Mouse (Mus musculus): ENCODE data around the gene Vwa5b1. TPM values are rescaled to one million over a fixed set of nuclear protein-coding genes. Genes with fewer than 3 reads are reported as not detected.

The Vwa5b1 gene
- 0.14 and 0.18 TPM in 2 replicates for polyA plus RNA-seq (2016; fragmentation: Nextera tagmentation; extraction: Ambion mirVana)

DNA sequence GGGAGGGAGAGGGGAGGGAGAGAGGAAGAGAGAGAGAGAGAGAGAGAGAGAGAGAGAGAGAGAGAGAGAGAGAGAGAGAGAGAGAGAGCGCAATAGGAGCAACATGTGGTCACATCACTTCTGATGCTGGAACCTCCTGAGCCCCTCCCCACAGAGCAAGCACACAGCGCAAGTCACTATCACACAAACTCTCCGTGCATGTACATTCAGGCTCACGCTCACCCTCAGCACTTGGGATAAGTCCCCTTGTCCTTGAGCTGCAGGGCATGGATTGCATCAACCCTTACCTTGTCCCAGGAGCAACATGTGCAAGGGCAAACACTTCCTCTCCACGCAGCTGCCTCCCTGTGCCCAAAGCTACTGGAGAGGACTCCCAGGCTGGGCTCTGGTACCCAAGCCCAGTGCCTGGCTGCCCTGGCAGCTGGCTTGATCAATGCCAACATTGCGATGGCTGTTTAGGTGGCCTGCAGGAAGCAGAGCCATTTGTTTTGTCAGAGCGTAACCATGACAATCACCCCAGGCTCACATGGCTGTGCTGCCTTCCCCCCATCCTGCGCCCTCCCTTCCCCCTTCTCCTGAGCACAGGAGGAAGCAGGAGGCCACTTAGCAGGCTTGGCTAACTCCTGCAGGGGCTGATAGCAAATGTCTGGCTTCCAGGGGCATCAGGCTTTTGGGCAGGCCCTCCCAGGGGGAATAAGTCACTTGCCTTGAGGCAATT lies at the start of gene Vwa5b1:
Gene Vwa5b1, minus strand, starts transcription at position 457 of the 718 bp plus-strand sequence.
- no peaks in the 10 kb centered on the region for H3K27me3 ChIP-seq (ENCODE audit: low read depth, poor library complexity, severe bottlenecking)
- WGBS = 22% methylated on average over 8 of the region's 8 CpGs
- 0 out of 2 replicates have a peak within 1 kb of the TSS, but pooled peaks have one; percentile 15 for H3K4me3 ChIP-seq
- no peaks in the 10 kb centered on the region for H3K9me3 ChIP-seq (replicated peaks)
- no peaks in the 10 kb centered on the region for H3K36me3 ChIP-seq
- H3K27ac ChIP-seq = peak within 1 kb of the TSS; percentile 30; the same call in 1 of the 2 replicates
- peaks cover 22% of the 10 kb centered on the region for H3K4me1 ChIP-seq
- peak; percentile 51 for DNase-seq (ENCODE audit: low spot score)

DNA sequence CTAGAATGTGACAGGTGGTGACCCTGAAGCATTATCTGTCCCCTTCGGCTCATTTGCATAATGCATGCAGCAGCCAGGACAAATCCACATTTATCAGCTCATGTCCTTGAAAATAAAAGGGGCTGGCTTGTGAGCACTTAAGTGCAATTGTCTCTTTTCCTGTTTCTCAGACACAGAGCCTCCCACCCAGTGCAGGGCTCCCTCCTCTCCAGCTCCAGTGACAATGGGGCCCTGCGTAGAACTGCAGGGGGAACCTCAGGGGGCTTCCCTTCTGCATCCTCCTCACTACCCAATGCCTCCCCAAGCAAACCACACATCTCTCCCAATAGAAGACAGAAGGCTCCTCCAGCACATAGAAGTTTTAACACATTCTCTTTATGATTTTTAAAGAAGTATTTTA lies 47.1 kb upstream of the Vwa5b1 start:
- 78% methylated on average over 2 of the region's 2 CpGs for WGBS
- H3K27me3 ChIP-seq (ENCODE audit: low read depth, poor library complexity, severe bottlenecking) = peaks cover 40% of the 10 kb centered on the region
- H3K4me3 ChIP-seq = no peak overlapping the region
- no peak overlapping the region for H3K27ac ChIP-seq
- DNase-seq (ENCODE audit: low spot score) = no peak
- no peaks in the 10 kb centered on the region for H3K36me3 ChIP-seq
- peaks cover 5% of the 10 kb centered on the region; the same call in 1 of the 2 replicates for H3K4me1 ChIP-seq
- no peaks in the 10 kb centered on the region for H3K9me3 ChIP-seq (replicated peaks)

DNA sequence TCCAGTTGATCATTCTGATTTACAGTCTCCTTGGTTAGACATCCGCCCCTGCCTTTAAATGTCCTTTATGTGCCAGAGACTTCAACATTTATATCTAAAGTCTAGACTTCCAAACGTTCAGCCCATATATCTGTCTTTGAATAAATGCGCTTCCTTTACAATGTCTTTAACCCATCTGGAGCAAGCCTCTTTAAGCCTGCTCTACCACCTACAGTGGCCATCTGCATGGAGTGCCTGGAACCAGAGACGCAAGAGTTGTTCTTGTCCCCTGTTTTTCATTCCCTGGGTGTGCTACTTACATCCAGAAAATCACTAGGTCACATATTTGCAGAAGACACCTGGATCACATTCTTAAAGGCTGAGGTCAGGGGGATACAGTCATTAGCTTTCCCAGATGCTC lies 44.4 kb upstream of the Vwa5b1 start:
- peaks cover 20% of the 10 kb centered on the region; the same call in 1 of the 2 replicates for H3K27me3 ChIP-seq (ENCODE audit: low read depth, poor library complexity, severe bottlenecking)
- 76% methylated on average over 4 of the region's 4 CpGs for whole genome bisulfite sequencing
- no peak overlapping the region for H3K27ac ChIP-seq
- peaks cover 8% of the 10 kb centered on the region; the same call in 1 of the 2 replicates for H3K4me1 ChIP-seq
- DNase-seq (ENCODE audit: low spot score) = no peak
- H3K36me3 ChIP-seq = no peaks in the 10 kb centered on the region
- H3K4me3 ChIP-seq = no peak overlapping the region
- H3K9me3 ChIP-seq (replicated peaks) = no peaks in the 10 kb centered on the region

DNA sequence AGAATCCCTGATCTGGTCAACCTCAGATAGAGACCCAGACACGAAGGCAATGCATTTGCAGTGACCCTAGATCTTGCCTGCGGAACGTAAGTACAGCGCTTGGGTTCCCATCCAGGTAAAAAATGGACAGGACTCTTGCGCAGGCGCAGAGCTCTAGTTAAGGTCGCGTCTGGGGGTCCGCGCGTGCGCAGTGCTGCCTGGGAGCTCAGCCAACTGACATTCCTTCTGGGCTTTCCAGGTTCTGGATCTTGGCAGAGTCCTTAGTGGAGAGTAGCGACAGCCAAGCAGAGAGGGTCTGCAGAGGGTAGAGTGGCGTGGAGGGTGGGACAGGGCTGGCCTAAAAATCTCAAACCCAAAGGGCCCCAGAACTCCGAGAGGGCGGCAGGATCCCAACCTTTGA lies 41.9 kb upstream of the Vwa5b1 start:
- DNase-seq (ENCODE audit: low spot score) = peak; percentile 57
- Histone ChIP-seq H3K27ac (no peak overlapping the region), H3K4me1 (0 out of 2 replicates have a peak, but pooled peaks cover 4% of the 10 kb centered on the region), H3K4me3 (no peak overlapping the region), H3K27me3 (ENCODE audit: low read depth, poor library complexity, severe bottlenecking) (peaks cover 13% of the 10 kb centered on the region; the same call in 1 of the 2 replicates), H3K36me3 (no peaks in the 10 kb centered on the region), H3K9me3 (replicated peaks) (no peaks in the 10 kb centered on the region)
- WGBS = 22% methylated on average over 16 of the region's 16 CpGs

DNA sequence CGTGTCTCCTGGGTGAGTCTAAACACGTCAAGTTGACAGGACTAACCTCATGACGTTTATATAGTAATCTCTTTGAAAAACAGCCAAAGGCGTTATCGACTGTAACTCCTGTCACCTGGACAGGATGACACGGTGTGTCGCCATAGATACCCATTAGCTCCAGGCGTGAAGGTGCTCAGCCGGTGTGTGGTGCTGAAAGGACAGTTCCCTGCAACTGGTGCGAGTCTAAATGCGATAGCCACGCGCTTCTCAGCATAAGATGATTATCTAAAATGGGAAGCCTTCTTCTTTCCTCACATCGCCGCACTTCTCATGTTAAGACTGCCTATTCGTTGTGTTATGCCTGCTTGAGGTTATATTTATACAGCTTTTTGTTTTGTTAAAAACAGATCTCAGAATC lies 40.8 kb upstream of the Vwa5b1 start:
- peak; percentile 78 for DNase-seq (ENCODE audit: low spot score)
- 14% methylated on average over 16 of the region's 16 CpGs for WGBS
- Histone ChIP-seq H3K4me1 (0 out of 2 replicates have a peak, but pooled peaks cover 4% of the 10 kb centered on the region), H3K4me3 (no peak overlapping the region), H3K27ac (no peak overlapping the region), H3K9me3 (replicated peaks) (no peaks in the 10 kb centered on the region), H3K27me3 (ENCODE audit: low read depth, poor library complexity, severe bottlenecking) (peaks cover 13% of the 10 kb centered on the region; the same call in 1 of the 2 replicates), H3K36me3 (no peaks in the 10 kb centered on the region)

DNA sequence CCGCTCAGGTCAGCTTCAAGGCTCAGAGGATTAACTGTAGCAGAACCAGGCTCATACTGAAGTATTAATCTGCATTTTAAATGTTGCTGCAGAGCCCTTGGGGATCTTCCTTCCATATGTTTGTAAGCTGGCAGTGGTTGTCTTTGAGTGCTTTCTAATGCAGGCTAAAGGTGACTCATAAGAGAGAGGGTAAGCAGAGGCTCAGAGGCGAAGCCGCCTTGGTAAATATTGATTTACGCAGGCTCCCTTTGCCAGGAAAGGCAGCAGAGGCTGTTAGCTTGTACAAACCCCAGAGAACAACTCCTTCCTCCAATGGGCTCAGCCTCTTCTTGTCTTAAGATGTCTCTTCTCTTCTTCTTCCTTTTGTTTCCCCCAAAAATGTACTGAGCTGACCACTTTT lies 36.5 kb upstream of the Vwa5b1 start:
- DNase-seq (ENCODE audit: low spot score) = no peak
- 84% methylated on average over 4 of the region's 4 CpGs for WGBS
- H3K4me1 ChIP-seq = no peaks in the 10 kb centered on the region
- H3K9me3 ChIP-seq (replicated peaks) = no peaks in the 10 kb centered on the region
- no peak overlapping the region for H3K4me3 ChIP-seq
- H3K27ac ChIP-seq = no peak overlapping the region
- H3K27me3 ChIP-seq (ENCODE audit: low read depth, poor library complexity, severe bottlenecking) = no peaks in the 10 kb centered on the region
- no peaks in the 10 kb centered on the region for H3K36me3 ChIP-seq

DNA sequence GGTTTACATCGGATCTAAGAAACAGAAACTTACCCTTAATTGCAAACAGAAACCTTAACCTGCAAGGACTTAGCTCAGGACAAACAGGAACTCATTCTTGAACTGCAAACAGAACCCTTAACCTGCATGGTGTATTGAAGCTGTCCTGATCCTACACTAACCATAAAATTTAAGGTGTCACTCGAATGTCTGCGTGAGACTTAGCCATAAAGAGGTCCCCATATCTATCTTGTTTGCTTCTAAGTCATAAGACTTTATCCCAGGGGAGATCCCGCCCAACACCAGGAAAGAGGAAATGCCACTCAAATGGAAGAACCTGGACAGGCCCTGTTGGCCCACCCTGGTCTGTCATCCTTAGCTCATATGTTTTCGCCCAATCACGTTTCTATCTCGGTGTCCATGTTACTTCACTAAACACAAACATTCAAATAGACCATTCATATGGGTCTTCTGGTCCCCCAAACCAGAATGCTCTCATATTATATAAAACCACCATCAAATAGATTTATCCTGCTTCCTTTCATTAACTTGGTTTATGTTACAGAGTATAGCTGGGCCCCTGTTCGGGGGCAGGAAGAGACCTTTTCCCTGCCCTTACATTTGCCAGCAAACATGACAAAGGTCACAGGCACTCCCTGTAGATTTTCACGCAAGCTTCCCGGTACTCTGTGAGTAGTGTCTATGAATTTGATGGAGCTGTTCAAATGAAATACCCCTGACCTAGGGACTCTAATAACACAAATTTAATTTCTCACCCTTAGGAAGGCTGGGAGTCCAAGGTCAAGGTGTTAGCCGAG lies 34.6 kb upstream of the Vwa5b1 start:
- no peak for DNase-seq (ENCODE audit: low spot score)
- Histone ChIP-seq H3K27ac (no peak overlapping the region), H3K4me3 (no peak overlapping the region), H3K4me1 (no peaks in the 10 kb centered on the region), H3K27me3 (ENCODE audit: low read depth, poor library complexity, severe bottlenecking) (peaks cover 9% of the 10 kb centered on the region; the same call in 1 of the 2 replicates), H3K36me3 (no peaks in the 10 kb centered on the region), H3K9me3 (replicated peaks) (no peaks in the 10 kb centered on the region)
- WGBS = 84% methylated on average over 11 of the region's 11 CpGs

DNA sequence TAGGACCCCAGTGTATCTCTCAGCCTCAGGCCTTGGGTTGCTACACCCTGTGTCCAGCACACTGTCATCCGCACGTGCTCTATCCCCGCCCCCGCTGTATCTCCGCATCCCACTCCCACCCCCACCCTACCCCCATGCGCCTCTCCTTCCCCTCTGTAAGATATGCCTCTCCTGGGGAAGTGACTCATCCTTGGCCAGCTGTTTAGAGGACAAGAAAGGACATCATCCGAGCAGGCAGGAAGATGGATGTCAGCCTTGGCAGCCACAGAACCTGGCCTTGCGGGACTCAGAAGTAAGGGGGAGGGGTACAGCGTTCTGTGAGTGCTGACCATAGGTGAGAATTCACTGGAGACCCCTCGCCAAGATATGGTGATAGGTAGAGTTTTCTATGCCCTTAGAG lies 30.8 kb upstream of the Vwa5b1 start:
- no peak for DNase-seq (ENCODE audit: low spot score)
- Histone ChIP-seq H3K9me3 (replicated peaks) (no peaks in the 10 kb centered on the region), H3K36me3 (no peaks in the 10 kb centered on the region), H3K27ac (no peak overlapping the region), H3K27me3 (ENCODE audit: low read depth, poor library complexity, severe bottlenecking) (peaks cover 9% of the 10 kb centered on the region; the same call in 1 of the 2 replicates), H3K4me3 (no peak overlapping the region), H3K4me1 (0 out of 2 replicates have a peak, but pooled peaks cover 3% of the 10 kb centered on the region)
- WGBS = 70% methylated on average over 10 of the region's 10 CpGs

DNA sequence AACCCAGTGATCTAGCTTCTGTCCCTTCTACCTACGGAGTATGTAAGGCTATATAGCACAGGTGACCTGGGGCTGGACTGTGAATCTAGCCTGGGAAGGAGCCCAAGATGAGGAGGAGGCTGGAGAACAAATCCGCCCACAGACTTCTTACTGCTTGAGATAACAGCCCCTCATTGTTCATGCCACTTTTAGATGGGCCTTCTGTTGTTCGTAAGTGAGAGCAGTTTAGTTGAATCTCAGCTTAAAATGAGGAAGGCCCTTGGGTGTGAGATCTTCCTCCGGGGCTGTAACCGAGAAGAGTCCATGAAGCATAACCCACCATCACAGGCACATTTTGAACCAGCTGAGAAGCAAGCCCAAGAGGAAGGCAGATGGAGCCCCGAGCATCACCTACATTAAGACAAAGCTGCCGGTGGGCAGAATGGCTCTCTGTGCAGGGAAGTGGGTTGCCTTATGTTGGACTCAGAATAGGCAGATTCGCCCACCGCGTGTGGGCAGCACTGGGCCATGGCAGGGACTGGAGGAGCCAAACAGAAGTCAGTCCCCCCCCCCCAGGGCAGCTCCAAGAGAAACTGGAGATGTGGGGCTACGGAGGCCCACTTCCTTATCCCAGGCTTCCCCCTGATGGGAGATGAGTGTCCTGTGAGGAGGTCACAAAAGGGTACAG lies 24.4 kb upstream of the Vwa5b1 start:
- Histone ChIP-seq H3K36me3 (no peaks in the 10 kb centered on the region), H3K27ac (no peak overlapping the region), H3K9me3 (replicated peaks) (no peaks in the 10 kb centered on the region), H3K4me1 (0 out of 2 replicates have a peak, but pooled peaks cover 3% of the 10 kb centered on the region), H3K27me3 (ENCODE audit: low read depth, poor library complexity, severe bottlenecking) (no peaks in the 10 kb centered on the region), H3K4me3 (no peak overlapping the region)
- DNase-seq (ENCODE audit: low spot score) = no peak
- WGBS = 83% methylated on average over 11 of the region's 11 CpGs

DNA sequence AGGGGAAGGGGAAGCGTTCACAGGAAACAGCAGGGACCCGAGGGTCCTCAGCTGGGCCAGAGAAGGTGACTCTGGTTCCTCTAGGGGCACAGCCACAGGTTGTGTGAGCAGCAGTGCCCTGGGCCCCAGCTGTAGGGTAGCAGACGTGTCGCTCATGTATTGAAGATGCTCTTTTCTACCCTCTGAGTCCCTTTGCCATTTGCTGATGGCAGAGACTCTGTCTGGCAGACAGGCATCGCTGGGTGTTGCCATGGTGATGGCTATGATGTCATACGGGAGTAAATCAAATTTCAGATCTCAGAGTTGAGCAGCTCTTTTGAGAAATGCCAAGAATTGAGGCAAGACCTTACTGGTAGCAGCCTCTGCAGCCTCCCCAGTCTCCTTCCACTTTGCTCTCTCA lies 17.4 kb upstream of the Vwa5b1 start:
- WGBS = 74% methylated on average over 6 of the region's 6 CpGs
- DNase-seq (ENCODE audit: low spot score) = no peak

DNA sequence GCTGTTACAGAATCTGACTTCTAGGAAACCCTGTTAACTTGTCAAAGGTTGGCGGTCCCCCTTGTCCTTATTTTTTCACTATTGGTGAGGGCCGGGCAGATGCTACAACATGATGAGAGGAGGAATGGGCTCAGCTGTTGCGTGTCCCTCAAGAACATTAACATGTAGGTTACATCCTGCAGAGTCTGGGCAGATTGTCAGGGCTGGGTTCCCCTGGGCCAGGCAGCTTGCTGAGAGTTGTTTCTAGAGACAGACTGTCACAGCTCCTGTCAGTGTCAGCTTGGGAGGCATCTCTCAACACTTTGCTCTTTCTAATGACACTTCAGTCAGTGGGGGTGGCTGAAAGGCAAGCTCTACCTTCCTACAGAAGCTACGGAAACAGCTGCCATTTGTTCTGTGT lies 16.2 kb upstream of the Vwa5b1 start:
- Histone ChIP-seq H3K27me3 (ENCODE audit: low read depth, poor library complexity, severe bottlenecking) (no peaks in the 10 kb centered on the region), H3K4me1 (no peaks in the 10 kb centered on the region), H3K9me3 (replicated peaks) (no peaks in the 10 kb centered on the region), H3K4me3 (no peak overlapping the region), H3K27ac (no peak overlapping the region), H3K36me3 (no peaks in the 10 kb centered on the region)
- DNase-seq (ENCODE audit: low spot score) = no peak
- 87% methylated on average over 4 of the region's 4 CpGs for WGBS

More for the DNA sequence above, 17.4 kb upstream of the Vwa5b1 start:
- Histone ChIP-seq H3K27me3 (ENCODE audit: low read depth, poor library complexity, severe bottlenecking) (no peaks in the 10 kb centered on the region), H3K4me1 (no peaks in the 10 kb centered on the region), H3K36me3 (no peaks in the 10 kb centered on the region), H3K9me3 (replicated peaks) (no peaks in the 10 kb centered on the region), H3K27ac (no peak overlapping the region), H3K4me3 (no peak overlapping the region)

DNA sequence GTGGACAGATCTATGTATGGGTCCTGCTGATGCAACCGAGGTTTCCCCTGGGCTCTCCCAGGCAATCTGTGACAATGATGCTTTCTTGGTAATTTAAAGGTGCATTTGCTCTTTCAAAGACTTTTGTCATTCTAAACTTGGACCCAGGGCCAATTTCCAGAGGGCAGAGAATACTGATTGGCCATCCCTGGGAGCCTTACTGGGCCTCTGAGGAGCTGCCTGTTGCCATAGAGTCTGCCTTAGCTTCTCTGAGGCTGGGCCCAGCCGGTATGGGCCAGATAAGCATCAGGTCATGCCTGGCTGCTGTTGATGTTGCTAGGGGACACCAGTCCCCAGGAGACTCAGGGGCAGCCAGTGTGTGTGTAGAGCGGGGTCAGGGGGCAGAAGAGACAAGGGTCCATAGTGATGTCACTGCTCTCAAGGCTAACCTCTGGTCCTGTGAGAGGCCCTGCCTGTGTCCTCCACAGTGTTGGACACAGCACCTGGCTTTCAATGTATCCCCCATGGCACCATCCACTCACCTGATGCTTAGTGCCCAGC lies 12.5 kb upstream of the Vwa5b1 start:
- Histone ChIP-seq H3K27ac (no peak overlapping the region), H3K27me3 (ENCODE audit: low read depth, poor library complexity, severe bottlenecking) (no peaks in the 10 kb centered on the region), H3K4me1 (no peaks in the 10 kb centered on the region), H3K36me3 (no peaks in the 10 kb centered on the region), H3K4me3 (no peak overlapping the region), H3K9me3 (replicated peaks) (no peaks in the 10 kb centered on the region)
- WGBS = 70% methylated on average over 3 of the region's 3 CpGs
- no peak for DNase-seq (ENCODE audit: low spot score)
